Mouse (Mus musculus) kidney, embryonic 16.5 days (tissue): ENCODE data around the gene Nup62. TPM values are rescaled to one million over a fixed set of nuclear protein-coding genes. Genes with fewer than 3 reads are reported as not detected.

Experiments used
- ATAC-seq: fragments of 200-750 bp; cut with Nextera tagmentation; 2 replicates; pipeline ENCODE4 v1.8.0; 2017; ENCODE audit warnings: moderate TSS enrichment; ENCODE audit not compliant: low FRiP score, low TSS enrichment
- H3K27ac ChIP-seq: fragments of 300-500 bp; sonication (generic); 2 replicates; pipeline ENCODE4 v1.5.1; 2014; ENCODE audit warnings: low read length
- H3K27me3 ChIP-seq: fragments of 300-500 bp; sonication (generic); 2 replicates; pipeline ENCODE4 v1.6.1; 2014; ENCODE audit warnings: low read length, control low read depth, mixed read lengths; ENCODE audit not compliant: insufficient read depth
- H3K36me3 ChIP-seq: fragments of 300-500 bp; sonication (generic); 2 replicates; pipeline ENCODE4 v1.6.1; 2014; ENCODE audit warnings: low read length, control low read depth, mixed read lengths; ENCODE audit not compliant: insufficient read depth
- H3K4me1 ChIP-seq: fragments of 300-500 bp; sonication (generic); 2 replicates; pipeline ENCODE4 v1.6.1; 2014; ENCODE audit warnings: low read length, control low read depth, mixed read lengths; ENCODE audit not compliant: insufficient read depth
- H3K4me2 ChIP-seq: fragments of 300-500 bp; sonication (generic); replicated peaks from 2 replicates; pipeline ENCODE4 v1.6.1; 2014; ENCODE audit warnings: low read depth, low read length
- H3K4me3 ChIP-seq: fragments of 300-500 bp; sonication (generic); 2 replicates; pipeline ENCODE4 v1.5.1; 2014; ENCODE audit warnings: mild to moderate bottlenecking, low read length
- H3K9ac ChIP-seq: fragments of 300-500 bp; sonication (generic); replicated peaks from 2 replicates; pipeline ENCODE4 v1.6.1; 2014; ENCODE audit warnings: low read length
- H3K9me3 ChIP-seq: fragments of 300-500 bp; sonication (generic); 2 replicates; pipeline ENCODE4 v1.6.1; 2016; ENCODE audit warnings: low read length, control low read depth
- WGBS: fragments of 180-500 bp; shearing (Covaris S2); extraction: QIAGEN DNeasy Blood & Tissue Kit; methylation state at CpG from one replicate; pipeline ENCODE4 v1.1.7; 2014; 5-methylcytosine and 5-hydroxymethylcytosine counted together
- polyA plus RNA-seq: library from polyadenylated mRNA; unstranded; fragments of >200 nt; fragmentation: Nextera tagmentation; extraction: Ambion mirVana; gene quantifications from 2 replicates; pipeline ENCODE4 v1.2.1, GENCODE M21; 2015

Nup62 gene
- polyA plus RNA-seq, 1 experiment from 2014 or later, result 99.9 TPM

GRCm38 (mm10) chr7:44817441-44817840, 1.6 kb downstream of the Nup62 start:
- Histone ChIP-seq H3K4me3 (peak overlapping the region; percentile 63), H3K4me2 (peak overlapping the region; percentile 62), H3K9ac (peak overlapping the region; percentile 95), H3K36me3 (peaks cover 8% of the 10 kb centered on the region), H3K27ac (no peak overlapping the region), H3K27me3 (no peaks in the 10 kb centered on the region), H3K4me1 (peaks cover 36% of the 10 kb centered on the region), H3K9me3 (no peaks in the 10 kb centered on the region)
- 21% methylated on average over 3 of the region's 3 CpGs for WGBS
- no peak for ATAC-seq

- no peak overlapping the region for H3K27ac ChIP-seq
Measured at GRCm38 (mm10) chr7:44818164-44818563, 2.3 kb downstream of the Nup62 start.

GRCm38 (mm10) chr7:44818751-44819235, 2.9 kb downstream of the Nup62 start:
- ATAC-seq, result no peak
- WGBS, result 35% methylated on average over 6 of the region's 6 CpGs
- no peak overlapping the region for H3K27ac ChIP-seq
- peak overlapping the region; percentile 63 for H3K4me3 ChIP-seq
- H3K4me1 ChIP-seq, result peaks cover 36% of the 10 kb centered on the region
- peaks cover 6% of the 10 kb centered on the region for H3K36me3 ChIP-seq
- peak overlapping the region; percentile 62 for H3K4me2 ChIP-seq
- H3K9me3 ChIP-seq, result no peaks in the 10 kb centered on the region
- H3K27me3 ChIP-seq, result no peaks in the 10 kb centered on the region
- peak overlapping the region; percentile 48 for H3K9ac ChIP-seq

More at GRCm38 (mm10) chr7:44818164-44818563, 2.3 kb downstream of the Nup62 start:
- WGBS, result 46% methylated on average over 2 of the region's 2 CpGs
- no peaks in the 10 kb centered on the region for H3K9me3 ChIP-seq
- peak overlapping the region; percentile 63 for H3K4me3 ChIP-seq
- H3K4me2 ChIP-seq, result peak overlapping the region; percentile 62
- H3K27me3 ChIP-seq, result no peaks in the 10 kb centered on the region
- ATAC-seq, result no peak
- H3K9ac ChIP-seq, result peak overlapping the region; percentile 95; the same call in 1 of the 2 replicates
- peaks cover 36% of the 10 kb centered on the region for H3K4me1 ChIP-seq
- H3K36me3 ChIP-seq, result peaks cover 8% of the 10 kb centered on the region

GRCm38 (mm10) chr7:44819391-44819790, 3.5 kb downstream of the Nup62 start:
- 91% methylated on average over 2 of the region's 2 CpGs for WGBS
- H3K9me3 ChIP-seq, result no peaks in the 10 kb centered on the region
- H3K4me3 ChIP-seq, result peak overlapping the region; percentile 63; the same call in 1 of the 2 replicates
- H3K27me3 ChIP-seq, result no peaks in the 10 kb centered on the region
- peak overlapping the region; percentile 48; the same call in 1 of the 2 replicates for H3K9ac ChIP-seq
- peak overlapping the region; percentile 62 for H3K4me2 ChIP-seq
- no peak overlapping the region; the same call in 1 of the 2 replicates for H3K27ac ChIP-seq
- no peak for ATAC-seq
- H3K36me3 ChIP-seq, result no peaks in the 10 kb centered on the region
- H3K4me1 ChIP-seq, result peaks cover 36% of the 10 kb centered on the region

- Histone ChIP-seq H3K27ac (no peak overlapping the region), H3K4me3 (no peak overlapping the region), H3K4me1 (peaks cover 34% of the 10 kb centered on the region), H3K27me3 (no peaks in the 10 kb centered on the region), H3K4me2 (no peak overlapping the region), H3K36me3 (no peaks in the 10 kb centered on the region), H3K9ac (no peak overlapping the region; the same call in 1 of the 2 replicates), H3K9me3 (no peaks in the 10 kb centered on the region)
- ATAC-seq, result no peak
- WGBS, result 56% methylated on average over 5 of the region's 5 CpGs
Measured at GRCm38 (mm10) chr7:44819863-44820262, 4.0 kb downstream of the Nup62 start.

- H3K4me1 ChIP-seq, result peaks cover 31% of the 10 kb centered on the region
- no peak overlapping the region for H3K4me2 ChIP-seq
- WGBS, result 79% methylated on average over 3 of the region's 3 CpGs
- no peaks in the 10 kb centered on the region for H3K9me3 ChIP-seq
- no peak overlapping the region for H3K4me3 ChIP-seq
- H3K27ac ChIP-seq, result no peak overlapping the region
- H3K9ac ChIP-seq, result no peak overlapping the region; the same call in 1 of the 2 replicates
- no peaks in the 10 kb centered on the region for H3K27me3 ChIP-seq
- ATAC-seq, result no peak
- no peaks in the 10 kb centered on the region for H3K36me3 ChIP-seq
Measured at GRCm38 (mm10) chr7:44820525-44820924, 4.6 kb downstream of the Nup62 start.

- no peak overlapping the region for H3K4me2 ChIP-seq
- no peak overlapping the region for H3K9ac ChIP-seq
- H3K27me3 ChIP-seq, result no peaks in the 10 kb centered on the region
- 82% methylated on average over 7 of the region's 7 CpGs for WGBS
- no peaks in the 10 kb centered on the region for H3K36me3 ChIP-seq
- no peak overlapping the region for H3K27ac ChIP-seq
- no peak overlapping the region for H3K4me3 ChIP-seq
- no peak for ATAC-seq
- H3K9me3 ChIP-seq, result no peaks in the 10 kb centered on the region
- peaks cover 36% of the 10 kb centered on the region for H3K4me1 ChIP-seq
Measured at GRCm38 (mm10) chr7:44821666-44822448, 6.0 kb downstream of the Nup62 start.

GRCm38 (mm10) chr7:44823409-44823808, 7.5 kb downstream of the Nup62 start:
- Histone ChIP-seq H3K4me3 (no peak overlapping the region), H3K27ac (no peak overlapping the region), H3K27me3 (no peaks in the 10 kb centered on the region), H3K4me2 (no peak overlapping the region), H3K36me3 (0 out of 2 replicates have a peak, but pooled peaks cover 2% of the 10 kb centered on the region), H3K9ac (no peak overlapping the region), H3K4me1 (peaks cover 23% of the 10 kb centered on the region), H3K9me3 (no peaks in the 10 kb centered on the region)
- 48% methylated on average over 7 of the region's 7 CpGs for WGBS
- ATAC-seq, result no peak

GRCm38 (mm10) chr7:44824872-44825271, 9.0 kb downstream of the Nup62 start:
- Histone ChIP-seq H3K36me3 (peaks cover 16% of the 10 kb centered on the region), H3K9me3 (no peaks in the 10 kb centered on the region), H3K4me3 (no peak overlapping the region), H3K27me3 (no peaks in the 10 kb centered on the region), H3K9ac (no peak overlapping the region), H3K4me1 (peaks cover 8% of the 10 kb centered on the region), H3K27ac (no peak overlapping the region), H3K4me2 (no peak overlapping the region)
- WGBS, result 15% methylated on average over 3 of the region's 3 CpGs
- ATAC-seq, result no peak

- peaks cover 33% of the 10 kb centered on the region for H3K36me3 ChIP-seq
- H3K4me3 ChIP-seq, result no peak overlapping the region
- H3K4me1 ChIP-seq, result peaks cover 6% of the 10 kb centered on the region; the same call in 1 of the 2 replicates
- no peak overlapping the region for H3K27ac ChIP-seq
- no peak for ATAC-seq
- H3K9me3 ChIP-seq, result no peaks in the 10 kb centered on the region
- no peaks in the 10 kb centered on the region for H3K27me3 ChIP-seq
- 75% methylated on average over 3 of the region's 3 CpGs for WGBS
- no peak overlapping the region for H3K4me2 ChIP-seq
- H3K9ac ChIP-seq, result no peak overlapping the region
Measured at GRCm38 (mm10) chr7:44826771-44827170, 10.9 kb downstream of the Nup62 start.
